Mouse (Mus musculus) hindbrain, embryonic 13.5 days (tissue): ENCODE data around the gene Ncs1. TPM values are rescaled to one million over a fixed set of nuclear protein-coding genes. Genes with fewer than 3 reads are reported as not detected.
A peak's percentile ranks its signal among the peaks of the same experiment; 100 is the strongest.

Source experiments
- ATAC-seq: fragments of 200-750 bp; cut with Nextera tagmentation; 2 replicates; pipeline ENCODE4 v1.8.0; 2017; ENCODE audit warnings: moderate TSS enrichment; ENCODE audit not compliant: low FRiP score
- H3K27ac ChIP-seq: fragments of 300-500 bp; sonication (generic); 2 replicates; pipeline ENCODE4 v1.5.1; 2015; ENCODE audit warnings: inconsistent platforms, mild to moderate bottlenecking, moderate library complexity
- H3K27me3 ChIP-seq: fragments of 300-500 bp; sonication (generic); 2 replicates; pipeline ENCODE4 v1.6.1; 2015; ENCODE audit warnings: mild to moderate bottlenecking, inconsistent platforms
- H3K36me3 ChIP-seq: fragments of 300-500 bp; sonication (generic); 2 replicates; pipeline ENCODE4 v1.6.1; 2015; ENCODE audit warnings: mild to moderate bottlenecking, inconsistent platforms
- H3K4me1 ChIP-seq: fragments of 300-500 bp; sonication (generic); replicated peaks from 2 replicates; pipeline ENCODE4 v1.6.1; 2015; ENCODE audit warnings: inconsistent platforms
- H3K4me2 ChIP-seq: fragments of 300-500 bp; sonication (generic); 2 replicates; pipeline ENCODE4 v1.6.1; 2015; ENCODE audit warnings: inconsistent platforms, mild to moderate bottlenecking, moderate library complexity
- H3K4me3 ChIP-seq: fragments of 300-500 bp; sonication (generic); 2 replicates; pipeline ENCODE4 v1.5.1; 2015; ENCODE audit warnings: mild to moderate bottlenecking, inconsistent platforms
- H3K9ac ChIP-seq: fragments of 300-500 bp; sonication (generic); 2 replicates; pipeline ENCODE4 v1.6.1; 2015; ENCODE audit warnings: mild to moderate bottlenecking, inconsistent platforms
- H3K9me3 ChIP-seq: fragments of 300-500 bp; sonication (generic); 2 replicates; pipeline ENCODE4 v1.6.1; 2016; ENCODE audit warnings: inconsistent platforms
- WGBS: fragments of 180-500 bp; shearing (Covaris S2); methylation state at CpG from one replicate; pipeline ENCODE4 v1.1.7; 2015; 5-methylcytosine and 5-hydroxymethylcytosine counted together
- polyA plus RNA-seq: library from polyadenylated mRNA; unstranded; fragments of >200 nt; fragmentation: Nextera tagmentation; extraction: Ambion mirVana; gene quantifications from 2 replicates; pipeline ENCODE4 v1.2.1, GENCODE M21; 2015

The Ncs1 gene
- polyA plus RNA-seq, 1 experiment from 2014 or later = 144 TPM

- Histone ChIP-seq H3K9ac (no peak overlapping the region), H3K9me3 (no peaks in the 10 kb centered on the region), H3K4me2 (no peak overlapping the region), H3K4me1 (peaks cover 42% of the 10 kb centered on the region), H3K36me3 (peaks cover 82% of the 10 kb centered on the region), H3K27ac (peak overlapping the region; percentile 52; the same call in 1 of the 2 replicates), H3K4me3 (no peak overlapping the region), H3K27me3 (no peaks in the 10 kb centered on the region)
- WGBS = 47% methylated on average over 3 of the region's 3 CpGs
- no peak for ATAC-seq
Measured at GRCm38 (mm10) chr2:31211204-31211603, 34.4 kb upstream of the Ncs1 start.

DNA sequence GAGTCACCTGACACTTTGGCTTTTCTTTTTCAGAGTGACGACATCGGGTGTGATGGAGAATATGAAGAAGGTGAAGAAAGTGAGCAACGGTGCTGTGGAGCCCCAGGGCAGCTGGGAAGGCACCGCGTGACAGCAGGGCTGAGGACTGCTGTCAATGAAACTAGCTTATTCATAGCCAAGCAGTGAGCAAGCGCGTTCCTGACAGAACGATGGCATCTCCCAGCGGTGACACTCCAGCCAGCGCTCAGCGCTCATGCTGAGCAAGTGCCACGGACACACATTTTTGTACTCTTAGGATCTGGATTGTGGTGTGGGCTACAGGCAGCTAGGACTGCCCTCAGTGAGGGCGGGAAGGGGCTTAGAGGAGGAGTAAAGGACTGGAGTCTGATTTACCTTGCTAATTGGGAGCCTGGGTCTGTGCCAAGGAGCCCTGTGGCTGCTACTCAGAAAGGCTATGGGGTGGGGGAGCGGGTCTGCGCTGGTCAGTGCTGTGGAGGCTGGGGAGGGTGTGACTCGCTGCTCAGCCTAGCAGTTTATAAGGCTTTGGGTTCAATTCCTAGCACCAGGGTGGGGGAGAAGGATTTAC is 31.3 kb upstream of the Ncs1 start:
- peaks cover 80% of the 10 kb centered on the region for H3K36me3 ChIP-seq

DNA sequence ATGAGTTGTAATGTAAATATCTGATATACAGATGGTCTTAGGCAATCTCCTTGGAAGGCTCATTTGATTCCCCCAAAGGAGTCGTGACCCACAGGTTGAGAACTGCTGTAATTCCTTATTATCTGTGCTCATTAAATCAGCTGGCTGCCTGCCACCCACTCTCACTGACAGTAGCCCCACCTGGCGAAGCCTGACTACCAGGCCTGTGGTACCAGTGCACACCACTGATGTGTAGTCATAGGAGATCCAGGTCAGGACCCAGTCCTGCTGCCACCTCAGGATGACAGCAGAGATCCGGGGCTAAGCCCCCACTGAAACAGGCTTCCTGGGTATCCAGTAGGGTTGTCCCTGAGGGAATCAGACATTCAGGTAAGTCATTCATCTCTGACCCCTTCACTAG is 27.0 kb upstream of the Ncs1 start:
- Histone ChIP-seq H3K9ac (no peak overlapping the region), H3K27me3 (no peaks in the 10 kb centered on the region), H3K4me2 (no peak overlapping the region), H3K36me3 (peaks cover 42% of the 10 kb centered on the region), H3K4me1 (peaks cover 16% of the 10 kb centered on the region), H3K27ac (no peak overlapping the region), H3K9me3 (no peaks in the 10 kb centered on the region), H3K4me3 (no peak overlapping the region)
- ATAC-seq = no peak
- WGBS = 81% methylated on average over 3 of the region's 3 CpGs

More for the DNA sequence above, 31.3 kb upstream of the Ncs1 start:
- H3K27ac ChIP-seq = no peak overlapping the region; the same call in 1 of the 2 replicates
- no peak overlapping the region for H3K4me2 ChIP-seq
- H3K27me3 ChIP-seq = no peaks in the 10 kb centered on the region
- ATAC-seq = no peak
- 68% methylated on average over 16 of the region's 16 CpGs for WGBS
- H3K4me1 ChIP-seq = peaks cover 22% of the 10 kb centered on the region
- no peaks in the 10 kb centered on the region for H3K9me3 ChIP-seq
- H3K9ac ChIP-seq = no peak overlapping the region
- H3K4me3 ChIP-seq = no peak overlapping the region

GRCm38 (mm10) chr2:31219470-31219869 is 26.2 kb upstream of the Ncs1 start:
- H3K36me3 ChIP-seq = peaks cover 34% of the 10 kb centered on the region

GRCm38 (mm10) chr2:31220844-31221243 is 24.8 kb upstream of the Ncs1 start:
- peaks cover 21% of the 10 kb centered on the region for H3K36me3 ChIP-seq
- H3K9ac ChIP-seq = no peak overlapping the region
- no peak for ATAC-seq
- WGBS = 70% methylated on average over 7 of the region's 7 CpGs
- no peak overlapping the region for H3K4me2 ChIP-seq
- no peak overlapping the region for H3K27ac ChIP-seq
- no peaks in the 10 kb centered on the region for H3K27me3 ChIP-seq
- H3K9me3 ChIP-seq = no peaks in the 10 kb centered on the region
- peaks cover 6% of the 10 kb centered on the region; the same call in 1 of the 2 replicates for H3K4me1 ChIP-seq
- H3K4me3 ChIP-seq = no peak overlapping the region

More at GRCm38 (mm10) chr2:31219470-31219869, 26.2 kb upstream of the Ncs1 start:
- H3K9me3 ChIP-seq = no peaks in the 10 kb centered on the region
- WGBS = 91% methylated on average over 6 of the region's 6 CpGs
- no peak overlapping the region for H3K27ac ChIP-seq
- no peak overlapping the region for H3K9ac ChIP-seq
- no peaks in the 10 kb centered on the region for H3K27me3 ChIP-seq
- peaks cover 7% of the 10 kb centered on the region for H3K4me1 ChIP-seq
- no peak for ATAC-seq
- no peak overlapping the region for H3K4me3 ChIP-seq
- H3K4me2 ChIP-seq = no peak overlapping the region

GRCm38 (mm10) chr2:31221582-31221981 is 24.0 kb upstream of the Ncs1 start:
- Histone ChIP-seq H3K36me3 (peaks cover 14% of the 10 kb centered on the region), H3K27ac (no peak overlapping the region), H3K4me1 (peaks cover 6% of the 10 kb centered on the region; the same call in 1 of the 2 replicates), H3K9ac (no peak overlapping the region), H3K4me3 (no peak overlapping the region), H3K27me3 (no peaks in the 10 kb centered on the region), H3K4me2 (no peak overlapping the region), H3K9me3 (peaks cover 7% of the 10 kb centered on the region; the same call in 1 of the 2 replicates)
- ATAC-seq = no peak
- WGBS = 86% methylated on average over 5 of the region's 5 CpGs

GRCm38 (mm10) chr2:31228768-31229311 is 16.8 kb upstream of the Ncs1 start:
- H3K4me3 ChIP-seq = no peak overlapping the region
- H3K9me3 ChIP-seq = peaks cover 7% of the 10 kb centered on the region; the same call in 1 of the 2 replicates
- WGBS = 44% methylated on average over 1 of the region's 1 CpGs
- H3K9ac ChIP-seq = no peak overlapping the region
- no peaks in the 10 kb centered on the region for H3K4me1 ChIP-seq
- ATAC-seq = no peak
- no peak overlapping the region for H3K27ac ChIP-seq
- no peaks in the 10 kb centered on the region for H3K36me3 ChIP-seq
- no peaks in the 10 kb centered on the region for H3K27me3 ChIP-seq
- H3K4me2 ChIP-seq = no peak overlapping the region

DNA sequence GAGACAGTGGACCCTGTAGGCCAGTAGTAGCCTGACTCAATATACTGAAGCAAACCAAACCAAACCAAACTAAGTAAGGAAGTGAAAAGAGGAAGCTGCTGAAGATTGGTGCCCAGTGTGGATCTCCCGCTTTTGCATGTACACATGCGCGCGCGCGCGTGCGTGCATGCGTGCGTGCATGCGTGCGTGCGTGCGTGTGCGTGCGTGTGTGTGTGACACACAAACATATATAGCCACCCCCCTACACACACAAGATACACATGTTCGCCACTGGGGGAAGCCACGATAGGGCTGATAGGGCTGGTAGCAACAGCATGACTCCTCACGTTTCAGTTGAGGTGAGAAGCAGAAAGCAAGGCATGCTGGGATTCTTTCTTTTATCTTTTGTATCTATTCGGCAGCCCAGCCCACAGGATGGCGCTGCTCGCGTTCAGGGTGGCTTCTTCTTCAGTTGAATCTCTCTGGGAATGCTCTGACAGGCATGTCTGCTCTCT is 6.4 kb upstream of the Ncs1 start:
- peaks cover 17% of the 10 kb centered on the region for H3K4me1 ChIP-seq
- H3K36me3 ChIP-seq = no peaks in the 10 kb centered on the region
- ATAC-seq = 0 out of 2 replicates have a peak, but pooled peaks have one; percentile 49
- H3K9ac ChIP-seq = 0 out of 2 replicates have a peak overlapping the region, but pooled peaks have one; percentile 29
- peak overlapping the region; percentile 35 for H3K4me2 ChIP-seq
- no peak overlapping the region for H3K27ac ChIP-seq
- H3K4me3 ChIP-seq = peak overlapping the region; percentile 16
- 37% methylated on average over 23 of the region's 23 CpGs for WGBS
- peaks cover 26% of the 10 kb centered on the region for H3K27me3 ChIP-seq
- no peaks in the 10 kb centered on the region for H3K9me3 ChIP-seq

DNA sequence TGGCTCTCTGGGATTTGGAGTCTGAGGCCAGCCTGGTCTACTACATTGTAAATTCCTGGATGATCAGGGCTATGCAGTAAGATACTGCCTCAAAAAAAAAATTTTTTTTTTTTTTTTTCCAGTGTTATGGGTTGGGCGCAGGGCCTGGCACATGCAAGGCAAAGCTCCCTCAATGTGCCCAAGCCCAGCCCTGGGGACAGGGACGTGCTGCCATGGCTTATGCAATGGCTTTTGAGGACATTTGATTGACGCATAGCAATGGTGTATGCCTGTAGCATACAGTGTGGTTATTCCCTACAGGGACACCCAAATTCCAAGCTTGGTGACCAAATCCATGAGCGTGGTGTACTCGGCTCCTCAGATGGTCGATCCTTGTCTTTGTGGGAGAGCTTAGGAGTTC is 5.8 kb upstream of the Ncs1 start:
- ATAC-seq = no peak

GRCm38 (mm10) chr2:31241639-31242038 is 4.0 kb upstream of the Ncs1 start:
- Histone ChIP-seq H3K4me3 (no peak overlapping the region), H3K27ac (no peak overlapping the region), H3K27me3 (peaks cover 26% of the 10 kb centered on the region), H3K9ac (0 out of 2 replicates have a peak overlapping the region, but pooled peaks have one; percentile 13), H3K4me2 (no peak overlapping the region), H3K36me3 (no peaks in the 10 kb centered on the region), H3K9me3 (no peaks in the 10 kb centered on the region), H3K4me1 (peaks cover 30% of the 10 kb centered on the region)
- ATAC-seq = no peak
- 14% methylated on average over 7 of the region's 7 CpGs for WGBS

More for the DNA sequence above, 5.8 kb upstream of the Ncs1 start:
- peaks cover 26% of the 10 kb centered on the region for H3K27me3 ChIP-seq
- peak overlapping the region; percentile 35; the same call in 1 of the 2 replicates for H3K4me2 ChIP-seq
- no peak overlapping the region for H3K27ac ChIP-seq
- 77% methylated on average over 6 of the region's 6 CpGs for WGBS
- no peaks in the 10 kb centered on the region for H3K9me3 ChIP-seq
- no peak overlapping the region for H3K4me3 ChIP-seq
- H3K4me1 ChIP-seq = peaks cover 20% of the 10 kb centered on the region
- H3K36me3 ChIP-seq = no peaks in the 10 kb centered on the region
- no peak overlapping the region for H3K9ac ChIP-seq

DNA sequence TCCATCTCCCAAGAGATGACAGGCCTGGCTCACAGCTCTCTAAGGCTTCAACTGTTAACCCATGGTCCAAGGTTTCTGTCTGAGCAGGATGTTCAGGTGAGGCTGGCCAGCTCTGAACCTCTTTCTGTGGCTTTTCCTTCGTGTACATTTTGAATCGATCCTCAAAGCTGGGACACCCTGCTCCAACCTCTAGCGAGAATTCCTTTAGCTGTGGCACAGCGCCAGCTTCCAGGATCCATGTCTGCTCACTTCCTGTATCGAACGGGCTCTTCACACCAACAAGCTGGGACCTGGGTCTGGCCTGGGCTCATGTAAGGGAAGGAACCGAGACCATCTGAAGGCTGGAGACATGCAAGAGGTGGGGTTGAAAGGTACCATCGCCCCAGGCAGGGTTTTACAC is 1.4 kb upstream of the Ncs1 start:
- H3K9me3 ChIP-seq = no peaks in the 10 kb centered on the region
- H3K36me3 ChIP-seq = peaks cover 12% of the 10 kb centered on the region; the same call in 1 of the 2 replicates
- ATAC-seq = no peak
- H3K9ac ChIP-seq = peak overlapping the region; percentile 98; the same call in 1 of the 2 replicates
- 79% methylated on average over 8 of the region's 8 CpGs for WGBS
- H3K4me1 ChIP-seq = peaks cover 53% of the 10 kb centered on the region
- H3K4me3 ChIP-seq = 0 out of 2 replicates have a peak overlapping the region, but pooled peaks have one; percentile 96
- no peak overlapping the region for H3K4me2 ChIP-seq
- H3K27ac ChIP-seq = no peak overlapping the region
- H3K27me3 ChIP-seq = peaks cover 26% of the 10 kb centered on the region

- Histone ChIP-seq H3K9ac (peak overlapping the region; percentile 98), H3K9me3 (no peaks in the 10 kb centered on the region), H3K4me3 (peak overlapping the region; percentile 96), H3K27me3 (peaks cover 26% of the 10 kb centered on the region), H3K36me3 (peaks cover 18% of the 10 kb centered on the region), H3K27ac (peak overlapping the region; percentile 92), H3K4me1 (peaks cover 57% of the 10 kb centered on the region), H3K4me2 (peak overlapping the region; percentile 96)
- 0 out of 2 replicates have a peak, but pooled peaks have one; percentile 4 for ATAC-seq
- 10% methylated on average over 5 of the region's 5 CpGs for WGBS
Measured at GRCm38 (mm10) chr2:31245051-31245450, 572 bp upstream of the Ncs1 start.
